Mouse (Mus musculus) spleen, adult 2 months (tissue): ENCODE measurements around the gene Acaca.

Experiments
- CTCF ChIP-seq: fragments of 200-500 bp; IDR thresholded peaks from 2 replicates; pipeline ENCODE4 v1.5.1; 2011; ENCODE audit warnings: mild to moderate bottlenecking, inconsistent platforms; ENCODE audit not compliant: insufficient read depth, insufficient read length, insufficient replicate concordance; ENCODE audit errors: extremely low read depth
- POLR2A ChIP-seq: fragments of 200-500 bp; IDR thresholded peaks from 2 replicates; pipeline ENCODE4 v1.6.1; 2011; ENCODE audit warnings: low read depth, low read length, inconsistent platforms

DNA sequence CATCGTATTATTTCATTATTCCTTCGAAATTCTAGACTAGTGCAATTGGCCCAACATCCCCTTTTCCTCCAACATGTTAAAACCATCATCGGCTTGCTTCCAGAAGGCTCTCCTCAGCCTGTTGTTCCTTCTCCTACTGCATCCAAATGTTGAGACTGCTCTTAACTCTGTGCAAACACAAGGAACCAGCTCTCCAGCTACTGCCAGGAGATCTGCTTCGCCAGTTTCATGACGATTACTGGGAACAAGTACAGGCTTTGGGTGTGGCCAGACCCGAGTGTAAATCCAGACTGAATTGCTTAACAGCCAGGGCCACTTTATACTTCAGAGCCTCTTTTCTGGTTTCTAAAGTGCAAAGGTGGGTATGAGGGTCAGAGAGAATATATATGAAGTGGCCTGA lies 259.9 kb downstream of the Acaca start:
- no peak for TF ChIP-seq CTCF
- TF ChIP-seq POLR2A: no peak
